Mouse (Mus musculus): ENCODE measurements around the gene Sh2d3c. TPM values are rescaled to one million over a fixed set of nuclear protein-coding genes. Genes with fewer than 3 reads are reported as not detected.

The Sh2d3c gene
- total and polyA plus RNA-seq, 3 experiments = 27.1 to 52.8 (median 28.9) TPM

GRCm38 (mm10) chr2:32784048-32784681 lies 63.3 kb downstream of the Sh2d3c start, which contains the start of gene Cfap157:
Gene Cfap157, minus strand, starts transcription at chr2:32784428.
- intact Hi-C loops (cut with DNase I) = no loop called here
- no peaks in the 10 kb centered on the region for H3K27me3 ChIP-seq (ENCODE audit: control insufficient read depth, insufficient read depth, low read length)
- peak within 1 kb of the TSS; percentile 21; the same call in 1 of the 2 replicates for H3K9ac ChIP-seq (ENCODE audit: low read depth, low read length)
- no peaks in the 10 kb centered on the region for H3K79me2 ChIP-seq (replicated peaks; ENCODE audit: control insufficient read depth, insufficient read depth, low read length)
- no peak for TF ChIP-seq POLR2A (IDR thresholded peaks at IDR 0.05; ENCODE audit: insufficient read depth, low read depth, low read length)
- TF ChIP-seq CTCF (IDR thresholded peaks at IDR 0.05) = no peak
- no peak for TF ChIP-seq EP300 (IDR thresholded peaks at IDR 0.05; ENCODE audit: insufficient read depth, low read depth, low read length)
- DNase-seq = peak in 1 of 2 experiments; percentile 34
- H3K36me3 ChIP-seq (ENCODE audit: control insufficient read depth, insufficient read depth, low read length) = no peaks in the 10 kb centered on the region
- H3K4me1 ChIP-seq (ENCODE audit: control insufficient read depth, insufficient read depth, low read length) = peaks cover 3% of the 10 kb centered on the region
- no peak within 1 kb of the TSS for H3K4me3 ChIP-seq
- WGBS = 38% methylated on average over 4 of the region's 4 CpGs
- peak within 1 kb of the TSS; percentile 24; the same call in 1 of the 2 replicates for H3K27ac ChIP-seq

- peaks cover 3% of the 10 kb centered on the region for H3K4me1 ChIP-seq (ENCODE audit: control insufficient read depth, insufficient read depth, low read length)
- H3K79me2 ChIP-seq (replicated peaks; ENCODE audit: control insufficient read depth, insufficient read depth, low read length) = no peaks in the 10 kb centered on the region
- H3K9ac ChIP-seq (ENCODE audit: low read depth, low read length) = no peak overlapping the region
- no peak overlapping the region for H3K27ac ChIP-seq
- intact Hi-C loops (cut with DNase I) = loop anchor here (5.0 kb wide), 1 partner anchor 140 kb away; no protein-coding TSS in a partner anchor
- TF ChIP-seq CTCF (IDR thresholded peaks at IDR 0.05) (peak; percentile 72), POLR2A (IDR thresholded peaks at IDR 0.05; ENCODE audit: insufficient read depth, low read depth, low read length) (no peak)
- DNase-seq = no peak
- H3K27me3 ChIP-seq (ENCODE audit: control insufficient read depth, insufficient read depth, low read length) = no peaks in the 10 kb centered on the region
- WGBS = 52% methylated on average over 6 of the region's 6 CpGs
- H3K4me3 ChIP-seq = no peak overlapping the region
- H3K36me3 ChIP-seq (ENCODE audit: control insufficient read depth, insufficient read depth, low read length) = no peaks in the 10 kb centered on the region
Measured at GRCm38 (mm10) chr2:32787176-32787575, 66.3 kb downstream of the Sh2d3c start.

GRCm38 (mm10) chr2:32788581-32788980 lies 67.7 kb downstream of the Sh2d3c start:
- no peak overlapping the region for H3K9ac ChIP-seq (ENCODE audit: low read depth, low read length)
- H3K27me3 ChIP-seq (ENCODE audit: control insufficient read depth, insufficient read depth, low read length) = no peaks in the 10 kb centered on the region
- no peak overlapping the region for H3K4me3 ChIP-seq
- H3K4me1 ChIP-seq (ENCODE audit: control insufficient read depth, insufficient read depth, low read length) = peaks cover 3% of the 10 kb centered on the region
- DNase-seq = no peak
- 60% methylated on average over 2 of the region's 2 CpGs for WGBS
- intact Hi-C loops (cut with DNase I) = loop anchor here (5.0 kb wide), 1 partner anchor 139 kb away; no protein-coding TSS in a partner anchor
- H3K27ac ChIP-seq = no peak overlapping the region
- no peaks in the 10 kb centered on the region for H3K79me2 ChIP-seq (replicated peaks; ENCODE audit: control insufficient read depth, insufficient read depth, low read length)
- no peaks in the 10 kb centered on the region for H3K36me3 ChIP-seq (ENCODE audit: control insufficient read depth, insufficient read depth, low read length)
- no peak for TF ChIP-seq POLR2A (IDR thresholded peaks at IDR 0.05; ENCODE audit: insufficient read depth, low read depth, low read length)
- no peak for TF ChIP-seq CTCF (IDR thresholded peaks at IDR 0.05)
- no peak for TF ChIP-seq EP300 (IDR thresholded peaks at IDR 0.05; ENCODE audit: insufficient read depth, low read depth, low read length)

GRCm38 (mm10) chr2:32791297-32791696 lies 70.4 kb downstream of the Sh2d3c start:
- TF ChIP-seq POLR2A (IDR thresholded peaks at IDR 0.05; ENCODE audit: insufficient read depth, low read depth, low read length) (no peak), EP300 (IDR thresholded peaks at IDR 0.05; ENCODE audit: insufficient read depth, low read depth, low read length) (0 out of 2 replicates have a peak, but pooled peaks have one; percentile 14)
- Histone ChIP-seq H3K79me2 (replicated peaks; ENCODE audit: control insufficient read depth, insufficient read depth, low read length) (no peaks in the 10 kb centered on the region), H3K4me3 (no peak overlapping the region), H3K9ac (ENCODE audit: low read depth, low read length) (no peak overlapping the region), H3K27ac (no peak overlapping the region), H3K4me1 (ENCODE audit: control insufficient read depth, insufficient read depth, low read length) (peaks cover 3% of the 10 kb centered on the region), H3K36me3 (ENCODE audit: control insufficient read depth, insufficient read depth, low read length) (no peaks in the 10 kb centered on the region), H3K27me3 (ENCODE audit: control insufficient read depth, insufficient read depth, low read length) (no peaks in the 10 kb centered on the region)
- 50% methylated on average over 6 of the region's 6 CpGs for WGBS
- peak; percentile 73 to 79 for DNase-seq
- intact Hi-C loops (cut with DNase I) = no loop called here

DNA sequence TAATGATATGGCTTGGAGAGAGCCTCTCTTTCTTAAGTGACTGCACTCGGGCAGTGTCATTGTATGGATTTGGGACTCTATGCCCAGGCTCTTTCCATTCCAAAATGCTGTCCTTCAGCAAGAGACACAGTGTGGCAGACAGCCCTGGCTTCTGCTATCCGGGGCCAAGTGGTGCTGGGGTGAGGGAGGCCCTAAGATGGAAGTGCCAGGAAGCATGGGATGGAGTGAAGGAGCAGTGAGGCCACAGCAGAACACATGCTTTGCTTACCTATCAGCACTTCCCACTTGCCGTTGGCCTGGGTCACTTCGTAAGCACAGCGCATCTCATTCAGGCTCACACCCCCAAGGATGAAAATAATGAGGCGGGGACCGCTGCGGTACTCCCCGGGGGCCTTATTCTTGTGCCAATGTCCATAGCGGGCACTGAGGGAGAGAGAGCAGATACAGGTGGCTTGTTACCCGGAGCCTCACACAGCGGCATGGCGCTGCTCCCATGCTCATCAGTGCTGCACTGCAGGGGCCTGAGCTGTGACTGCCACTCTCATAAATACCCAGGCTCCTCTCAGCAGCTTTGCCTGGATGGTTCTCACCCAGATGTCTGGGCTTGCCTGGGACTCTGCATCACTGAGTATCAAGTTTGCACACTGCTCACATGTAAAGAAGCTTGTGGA lies 75.0 kb downstream of the Sh2d3c start:
- Histone ChIP-seq H3K36me3 (ENCODE audit: control insufficient read depth, insufficient read depth, low read length) (no peaks in the 10 kb centered on the region), H3K27me3 (ENCODE audit: control insufficient read depth, insufficient read depth, low read length) (no peaks in the 10 kb centered on the region), H3K79me2 (replicated peaks; ENCODE audit: control insufficient read depth, insufficient read depth, low read length) (no peaks in the 10 kb centered on the region), H3K27ac (no peak overlapping the region), H3K4me3 (no peak overlapping the region), H3K9ac (ENCODE audit: low read depth, low read length) (no peak overlapping the region), H3K4me1 (ENCODE audit: control insufficient read depth, insufficient read depth, low read length) (peaks cover 3% of the 10 kb centered on the region)
- WGBS = 88% methylated on average over 13 of the region's 13 CpGs
- intact Hi-C loops (cut with DNase I) = no loop called here
- TF ChIP-seq CTCF (IDR thresholded peaks at IDR 0.05) (no peak), EP300 (IDR thresholded peaks at IDR 0.05; ENCODE audit: insufficient read depth, low read depth, low read length) (no peak), POLR2A (IDR thresholded peaks at IDR 0.05; ENCODE audit: insufficient read depth, low read depth, low read length) (no peak)
- DNase-seq = no peak
